Mouse (Mus musculus) left cerebral cortex, postnatal 14 days (tissue): ENCODE measurements around the gene Bdkrb1. TPM values are rescaled to one million over a fixed set of nuclear protein-coding genes. Genes with fewer than 3 reads are reported as not detected.

ENCODE experiments used
- DNase-seq, 2 experiments: peaks; one replicate each; pipeline ENCODE4 v3.0.0; 2021 to 2022; ENCODE audit warnings: low spot score in 2 of 2, mixed read lengths in 1 of 2
- intact Hi-C: fragments of 180-260 bp; cut with DNase I; formaldehyde crosslinking; loops from one replicate; pipeline ENCODE4 v1.15.1; 2025
- total RNA-seq, 2 experiments: library from RNA; stranded (reverse); gene quantifications; 2 replicates each; pipeline ENCODE4 v1.2.3; 2021

The Bdkrb1 gene
- total RNA-seq, 2 experiments from 2014 or later, result not detected

DNA sequence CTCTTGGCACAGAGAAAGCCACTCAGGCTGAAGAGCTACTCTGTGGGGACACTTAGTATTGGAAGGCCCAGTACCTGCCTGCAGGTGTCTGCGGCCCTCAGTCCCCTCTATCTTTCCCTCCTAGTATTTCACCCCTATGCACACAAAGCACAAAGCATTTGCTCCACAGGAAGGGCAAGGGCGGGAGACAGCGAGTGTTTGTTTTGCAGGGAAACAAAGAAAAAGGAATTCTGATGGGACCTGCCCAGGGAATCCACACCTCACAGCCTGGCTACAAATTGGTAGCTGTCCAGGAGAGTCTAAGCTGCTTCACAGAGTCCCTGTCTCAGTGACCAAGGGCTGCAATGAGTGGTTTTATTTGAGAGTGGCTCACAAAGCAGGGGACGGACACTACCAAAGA is 9.4 kb upstream of the Bdkrb1 start:
- intact Hi-C loops, result loop anchor here (10.0 kb wide), 1 partner anchor 539 kb away; no protein-coding TSS in a partner anchor
- no peak for DNase-seq

DNA sequence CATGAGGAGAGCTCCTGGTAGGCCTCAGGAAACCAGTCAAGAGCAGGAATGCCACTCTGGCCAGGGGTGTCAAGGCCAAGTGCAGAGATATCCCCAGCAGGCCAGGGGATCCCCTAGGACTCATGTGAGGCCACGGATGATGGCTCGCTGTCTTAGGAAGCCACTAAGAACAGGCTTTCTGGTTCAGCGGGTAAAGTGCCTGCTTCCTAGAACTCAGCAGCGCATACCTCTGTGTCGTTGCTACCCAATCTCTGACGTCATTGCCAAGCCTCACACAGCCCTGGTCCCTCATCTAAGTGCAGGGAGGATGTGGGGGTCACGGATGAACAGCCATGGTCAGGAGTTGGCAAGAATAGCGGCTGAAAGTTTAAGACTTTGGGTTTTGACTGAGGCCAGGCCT is 5.8 kb upstream of the Bdkrb1 start:
- intact Hi-C loops, result loop anchor here (10.0 kb wide), 1 partner anchor 542 kb away; no protein-coding TSS in a partner anchor

DNA sequence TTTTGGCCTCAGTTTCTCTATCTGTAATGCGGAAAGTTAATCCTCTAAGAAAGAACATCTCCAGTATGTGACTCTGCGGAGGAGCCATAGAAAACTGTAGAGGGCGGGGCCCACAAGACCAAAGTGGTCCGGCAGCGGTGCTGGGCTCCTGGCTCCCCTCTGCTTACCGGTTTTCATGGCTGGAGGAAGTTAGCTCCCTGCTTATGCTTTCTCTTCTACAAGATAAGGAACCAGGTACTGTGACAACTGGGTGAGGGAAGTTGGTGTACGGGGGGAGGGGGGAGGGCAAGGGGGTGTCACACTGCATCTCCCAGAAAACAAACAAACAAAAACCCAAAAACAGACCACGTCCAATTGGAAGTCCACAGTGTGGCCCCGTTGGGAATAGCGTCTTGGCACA is 4.4 kb upstream of the Bdkrb1 start:
- intact Hi-C loops, result loop anchor here (10.0 kb wide), 1 partner anchor 544 kb away; no protein-coding TSS in a partner anchor
- DNase-seq, result no peak

More for the DNA sequence above, 5.8 kb upstream of the Bdkrb1 start:
- DNase-seq, result no peak

DNA sequence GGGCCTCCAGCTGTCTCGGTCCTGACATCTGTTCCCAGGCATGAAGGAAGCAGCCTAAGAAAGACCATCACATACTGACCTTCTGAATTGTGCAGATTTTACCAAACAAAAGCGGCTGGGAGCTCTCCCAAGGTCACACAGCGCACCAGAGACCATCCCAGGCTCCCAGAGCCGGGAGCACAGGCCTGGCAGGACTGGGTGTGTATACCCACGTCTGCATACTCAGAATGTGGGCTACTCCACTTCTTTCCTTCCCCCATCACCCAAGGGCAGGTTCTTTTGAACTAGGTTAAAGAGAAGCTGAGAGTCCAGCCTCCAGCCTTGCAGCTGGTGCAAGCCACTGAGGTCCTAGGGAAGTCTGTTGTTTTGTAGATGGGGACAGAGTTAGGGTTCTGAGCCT is 3.8 kb upstream of the Bdkrb1 start:
- no peak for DNase-seq
- intact Hi-C loops, result loop anchor here (10.0 kb wide), 1 partner anchor 544 kb away; no protein-coding TSS in a partner anchor

DNA sequence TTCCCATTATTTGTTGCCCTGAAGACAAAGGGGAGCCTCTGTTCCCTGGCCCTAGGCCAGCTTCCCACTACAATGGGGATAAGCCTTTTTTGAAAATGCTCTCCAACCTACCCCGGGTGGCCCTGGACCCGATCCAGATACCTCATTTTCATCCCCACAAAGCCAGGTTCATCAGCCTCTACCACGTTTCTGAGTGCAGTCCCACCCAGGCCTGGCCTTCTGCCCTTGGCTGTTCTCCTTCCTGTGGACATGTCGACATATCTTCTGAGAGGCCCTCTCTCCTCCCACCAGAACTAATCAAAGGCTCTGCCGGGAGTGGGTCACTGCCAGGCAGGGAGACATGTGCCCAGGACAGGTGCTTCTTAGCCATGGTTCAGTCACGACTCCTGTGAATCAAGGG is 1.3 kb upstream of the Bdkrb1 start:
- no peak for DNase-seq
- intact Hi-C loops, result no loop called here

DNA sequence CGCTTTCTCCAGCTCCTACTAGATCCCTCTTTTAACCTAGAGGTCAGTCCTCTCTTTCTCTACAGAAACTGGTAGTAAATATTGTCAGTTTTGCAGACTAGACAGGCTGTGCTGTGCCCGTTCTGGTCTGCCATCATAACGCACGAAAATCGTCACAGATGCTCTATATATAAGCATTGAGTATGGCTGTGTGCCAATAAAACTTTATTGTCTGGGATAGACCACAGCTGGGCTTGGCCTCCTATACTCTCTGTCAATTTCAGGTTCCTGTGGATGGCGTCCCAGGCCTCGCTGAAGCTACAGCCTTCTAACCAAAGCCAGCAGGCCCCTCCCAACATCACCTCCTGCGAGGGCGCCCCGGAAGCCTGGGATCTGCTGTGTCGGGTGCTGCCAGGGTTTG is 1.0 kb downstream of the Bdkrb1 start:
- intact Hi-C loops, result no loop called here
- no peak for DNase-seq

DNA sequence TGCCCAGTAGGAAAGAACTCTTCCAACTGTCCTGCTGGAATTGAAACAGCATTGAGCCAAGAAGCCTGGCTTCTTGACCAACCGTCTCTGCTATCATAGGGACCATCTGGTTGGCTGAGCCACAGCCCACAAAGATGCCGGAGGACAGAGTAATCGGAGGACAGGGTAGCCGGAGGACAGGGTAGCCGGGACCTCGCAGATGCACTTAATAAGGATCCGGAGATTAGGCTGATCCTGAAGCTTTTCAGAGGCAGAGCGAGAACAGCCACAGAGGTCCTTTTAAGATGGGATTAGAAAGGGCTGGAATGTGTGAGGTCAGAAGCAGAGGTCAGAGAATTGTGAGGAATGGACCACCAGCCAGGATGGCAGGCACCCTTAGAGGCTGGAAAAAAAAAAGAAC is 2.3 kb downstream of the Bdkrb1 start:
- no peak for DNase-seq
- intact Hi-C loops, result no loop called here

DNA sequence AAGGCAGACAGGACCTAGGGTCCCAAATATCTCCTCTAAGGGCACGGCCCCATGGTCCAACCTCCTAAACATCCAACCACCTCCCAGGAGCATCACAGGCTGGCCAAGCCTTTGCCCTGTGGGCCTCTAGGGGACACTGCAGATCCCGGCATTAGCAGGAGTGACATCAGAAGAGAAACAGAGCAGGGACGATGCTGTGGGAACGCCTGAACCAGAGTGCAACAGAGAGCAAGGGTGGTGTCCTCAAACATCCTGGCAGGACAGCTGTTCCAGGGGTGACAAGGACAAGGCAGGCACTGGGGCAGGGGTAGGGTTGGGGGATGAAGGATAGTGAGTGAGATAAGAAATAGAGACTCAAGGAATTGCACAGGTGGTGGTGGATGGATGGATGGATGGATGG is 4.0 kb downstream of the Bdkrb1 start:
- intact Hi-C loops, result no loop called here
- DNase-seq, result no peak

DNA sequence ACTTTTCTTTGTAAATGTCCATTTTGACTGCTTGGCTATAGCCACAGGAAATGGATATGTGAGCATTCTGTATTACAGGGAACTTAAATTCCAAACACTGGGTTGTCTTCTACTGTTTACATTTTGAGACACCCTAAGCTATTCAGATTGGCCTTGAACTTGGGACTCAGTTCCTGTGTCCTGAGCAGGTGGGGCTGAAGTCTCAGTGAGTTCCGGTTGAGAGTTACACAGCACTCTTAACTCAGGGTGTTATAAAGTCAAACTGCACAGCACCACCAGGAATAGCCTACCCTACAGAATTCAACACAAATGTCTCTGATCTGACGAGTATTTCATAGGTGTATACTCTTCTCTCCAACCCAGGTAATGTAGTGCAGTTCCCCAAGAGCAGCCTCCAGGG is 8.2 kb downstream of the Bdkrb1 start:
- intact Hi-C loops, result loop anchor here (5.0 kb wide), 1 partner anchor 179 kb away; no protein-coding TSS in a partner anchor
- DNase-seq, result no peak

DNA sequence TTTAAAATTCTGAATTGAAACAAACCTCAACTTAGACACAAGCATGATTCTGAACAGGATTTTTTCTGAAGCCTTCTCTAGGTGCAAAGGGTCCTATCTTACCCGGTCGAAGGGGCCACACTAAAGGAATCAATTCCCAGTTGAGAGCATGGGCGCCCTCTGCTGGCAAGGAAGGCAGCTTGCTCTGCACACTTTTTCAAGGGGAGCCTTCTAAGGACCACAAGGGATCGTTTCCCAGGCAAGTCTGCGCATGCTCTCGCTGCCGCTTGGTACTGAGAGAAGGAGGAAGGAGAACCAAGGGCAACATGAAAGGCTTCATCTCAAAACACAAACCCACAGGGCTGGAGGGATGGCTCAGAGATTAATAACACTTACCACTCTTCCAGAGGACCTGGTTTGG is 8.9 kb downstream of the Bdkrb1 start:
- peak; percentile 63 to 77 for DNase-seq
- intact Hi-C loops, result loop anchor here (2.0 to 5.0 kb wide), 2 partner anchors 113 to 179 kb away; no protein-coding TSS in a partner anchor

DNA sequence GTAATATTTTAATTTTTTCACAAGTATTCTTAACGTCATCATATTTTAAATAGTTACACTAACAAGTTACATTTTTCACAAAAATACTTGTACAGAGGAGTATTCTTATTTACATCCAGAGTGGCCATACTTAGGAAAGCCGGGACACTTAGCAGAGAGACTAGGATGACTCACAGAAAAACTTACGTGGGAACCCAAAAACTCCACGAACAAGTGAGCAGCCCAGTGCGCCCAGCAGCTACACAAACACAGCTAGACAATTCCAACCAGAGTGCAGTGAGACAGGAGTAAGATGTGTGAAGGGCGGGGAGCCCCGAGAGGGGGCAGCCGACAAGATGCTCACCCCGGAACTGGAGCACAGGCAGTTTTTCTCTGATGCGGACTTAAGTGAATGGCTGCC is 10.7 kb downstream of the Bdkrb1 start:
- intact Hi-C loops, result loop anchor here (2.0 to 5.0 kb wide), 2 partner anchors 115 to 181 kb away; no protein-coding TSS in a partner anchor
- DNase-seq, result no peak

DNA sequence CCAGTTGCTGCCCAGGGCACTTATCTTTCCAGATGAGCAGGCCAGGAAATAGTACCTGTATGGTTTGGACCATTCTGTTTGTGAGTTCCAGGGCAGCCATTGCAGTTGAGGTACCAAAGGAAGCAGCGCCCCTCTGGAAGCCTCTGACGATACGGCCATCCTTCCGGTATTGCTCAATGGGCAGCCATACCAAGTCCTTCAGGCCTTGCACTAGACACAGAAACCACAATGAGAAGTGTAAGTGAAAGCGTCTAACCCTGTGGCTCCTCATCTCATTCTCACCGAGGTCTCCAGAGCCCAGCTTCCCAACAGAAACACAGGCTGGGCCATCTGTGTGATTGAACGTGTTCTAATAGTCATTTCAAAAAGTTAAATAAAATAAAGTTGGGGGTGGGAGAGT is 19.2 kb downstream of the Bdkrb1 start:
- intact Hi-C loops, result no loop called here
- no peak for DNase-seq

DNA sequence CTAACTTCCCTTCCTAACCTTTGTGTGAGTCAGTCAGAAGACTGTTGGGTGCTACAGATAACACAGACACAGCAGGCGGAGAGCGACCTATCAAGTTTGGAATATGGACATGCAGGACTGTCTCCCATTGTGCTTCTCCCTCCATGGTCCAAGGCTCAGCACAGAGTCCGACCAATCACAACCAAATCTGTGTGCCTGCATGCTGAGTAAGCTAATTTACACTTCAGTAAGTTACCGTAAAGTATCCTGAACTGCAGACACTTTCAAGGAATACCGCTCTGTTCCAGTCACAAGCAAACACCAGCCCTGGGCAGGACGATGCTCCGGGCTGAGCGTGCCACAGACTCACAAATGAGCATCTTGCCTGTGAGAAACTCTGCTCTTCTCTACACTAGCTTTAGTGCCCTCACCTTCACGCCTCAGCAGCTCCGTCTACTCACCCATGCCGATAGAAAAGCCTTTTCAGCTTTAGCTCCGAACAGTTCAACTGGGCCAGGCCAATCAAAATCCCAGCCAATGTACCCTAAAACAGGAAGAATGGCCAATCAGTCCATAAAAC is 20.2 kb downstream of the Bdkrb1 start:
- DNase-seq, result no peak
- intact Hi-C loops, result no loop called here

DNA sequence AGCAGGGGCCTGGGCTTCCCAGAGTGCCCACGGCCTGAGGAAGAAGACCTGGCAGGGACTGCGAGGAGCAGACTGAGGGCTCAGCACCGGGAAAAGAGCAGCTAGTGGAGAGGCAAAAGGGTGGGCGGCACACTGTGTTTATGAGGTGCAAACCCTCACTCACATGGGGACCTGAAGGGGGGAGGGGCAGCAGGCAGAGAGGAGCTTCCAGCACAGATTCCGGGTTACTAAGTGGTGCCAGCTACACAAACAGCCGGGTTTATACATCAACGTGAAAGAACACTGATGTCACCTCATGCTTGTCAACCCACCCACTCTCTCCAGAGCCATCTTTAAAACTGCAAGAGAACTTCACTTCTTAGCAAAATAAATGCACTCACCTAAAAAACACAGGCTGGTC is 22.9 kb downstream of the Bdkrb1 start:
- peak in 1 of 2 experiments; percentile 44 for DNase-seq
- intact Hi-C loops, result no loop called here

DNA sequence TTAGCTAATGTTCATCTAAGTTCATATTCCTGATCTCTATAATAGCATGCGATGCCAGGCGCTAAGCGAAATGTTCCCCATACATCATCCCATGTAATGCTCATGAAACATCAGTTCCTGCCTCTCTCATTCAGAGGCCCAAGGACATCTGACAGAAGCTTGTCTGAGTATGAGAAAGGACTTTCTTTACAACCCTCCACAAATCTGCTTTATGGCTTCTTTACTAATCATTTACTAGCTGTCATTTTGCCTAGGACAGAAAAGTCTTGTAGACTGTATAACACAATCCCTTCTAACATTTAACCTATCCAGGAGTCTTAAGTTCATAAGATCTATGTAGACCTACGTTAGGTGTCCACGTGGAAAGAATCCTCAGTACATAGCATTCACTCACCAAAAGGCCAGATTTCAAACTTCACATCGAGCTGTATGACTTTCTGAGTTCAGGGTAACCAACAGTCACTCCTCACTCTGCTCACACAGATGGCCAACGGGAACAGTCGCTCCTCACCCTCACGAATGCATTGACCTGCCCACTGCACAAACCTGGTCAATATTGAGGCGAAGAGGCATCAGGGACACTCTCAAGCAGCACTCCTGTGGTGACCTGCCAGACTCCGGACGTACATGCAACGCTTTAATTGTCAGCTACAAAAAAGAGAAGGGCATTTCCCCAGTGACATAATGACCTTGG is 31.6 kb downstream of the Bdkrb1 start:
- DNase-seq, result no peak
- intact Hi-C loops, result no loop called here

DNA sequence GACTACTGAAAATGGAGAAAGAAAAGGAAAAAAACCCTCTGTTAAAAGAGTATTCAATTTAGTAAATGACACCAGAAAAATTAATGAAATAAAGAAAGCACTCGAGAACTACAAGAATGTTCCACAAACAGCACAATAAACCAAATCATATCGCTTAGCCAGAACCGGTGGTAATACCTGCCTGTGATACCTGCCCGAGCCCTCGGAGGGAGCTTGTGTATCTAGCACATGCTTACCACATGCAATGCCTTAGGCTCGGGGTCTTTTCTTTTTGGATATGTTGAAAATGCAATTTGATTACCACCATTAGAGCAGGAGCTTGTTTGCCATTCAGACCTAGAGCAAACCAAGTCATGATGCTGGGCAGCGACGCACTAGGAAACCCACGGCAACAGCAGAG is 33.7 kb downstream of the Bdkrb1 start:
- DNase-seq, result no peak
- intact Hi-C loops, result no loop called here

DNA sequence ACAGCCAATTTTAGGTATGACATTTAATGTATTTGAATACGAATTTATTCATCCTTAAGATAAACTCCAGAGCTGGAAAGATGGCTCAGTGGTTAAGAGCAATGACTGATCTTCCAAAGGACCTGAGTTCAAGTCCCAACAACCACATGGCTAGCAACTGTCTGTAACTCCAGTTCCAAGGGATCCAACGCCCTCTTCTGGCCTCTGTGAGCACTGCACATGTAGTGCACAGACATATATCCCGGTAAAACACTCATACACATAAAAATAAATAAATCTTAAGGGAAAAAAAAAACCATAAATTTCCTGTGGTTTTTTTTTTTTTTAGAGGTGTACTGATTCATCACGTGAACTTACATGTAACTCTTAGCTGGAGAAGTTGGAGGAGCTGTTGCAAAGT is 34.7 kb downstream of the Bdkrb1 start:
- DNase-seq, result no peak
- intact Hi-C loops, result no loop called here

DNA sequence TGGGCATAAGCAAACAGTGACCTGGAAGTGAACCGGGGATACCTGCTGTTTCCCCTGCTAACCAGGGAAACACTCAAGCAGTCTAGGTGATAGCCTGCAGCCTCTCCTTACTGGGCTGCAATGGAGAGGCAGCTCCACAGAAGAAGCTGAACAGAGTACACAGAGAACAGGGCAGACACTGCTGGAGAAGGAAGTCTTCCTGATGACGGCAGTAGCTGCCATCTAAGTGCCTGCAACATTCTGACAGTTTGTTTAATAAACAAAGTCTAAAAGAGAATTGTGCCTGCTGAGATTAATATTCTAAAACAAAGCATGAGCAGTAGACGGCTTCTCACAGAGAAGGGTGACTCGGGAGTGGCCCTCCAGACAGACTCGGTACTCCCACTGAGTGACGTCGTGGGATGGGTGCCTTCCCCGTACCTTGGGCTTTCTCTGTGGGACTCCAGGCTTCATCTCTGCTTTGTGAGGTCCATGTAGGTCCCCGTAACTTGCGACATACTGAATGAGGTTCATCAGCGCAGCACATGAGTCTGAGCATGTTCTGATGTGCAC is 40.0 kb downstream of the Bdkrb1 start:
- no peak for DNase-seq
- intact Hi-C loops, result no loop called here
